Mouse (Mus musculus) Patski (cell line): ENCODE data around the gene Olfr1191-ps1. TPM values are rescaled to one million over a fixed set of nuclear protein-coding genes. Genes with fewer than 3 reads are reported as not detected.
"Not testable (repeated sequence)": the region's sequence is repeated elsewhere in the genome, so short reads cannot be mapped to it uniquely, and the experiment has no call there.

Experiments used
- ATAC-seq: fragments of 100-300 bp; one replicate; pipeline ENCODE4 v1.8.0; 2021
- CTCF ChIA-PET: fragments of 350-600 bp; sonication (Branson Sonifier 250); formaldehyde crosslinking; loops from one replicate; lab custom pipeline; 2022; ENCODE audit warnings: inconsistent platforms; lab: Charles Lee
- POLR2A ChIA-PET: fragments of 350-600 bp; sonication (Branson Sonifier 250); formaldehyde crosslinking; loops from one replicate; lab custom pipeline; 2022; ENCODE audit warnings: antibody characterized with exemption, inconsistent platforms; lab: Charles Lee
- DNase-seq: peaks from one replicate; pipeline ENCODE4 v3.0.0-alpha.2; 2011; ENCODE audit warnings: low read depth, low spot score
- H3K27me3 ChIP-seq: fragments of 371-371 bp; one replicate; pipeline ENCODE4 v1.5.1; 2021
- CTCF ChIP-seq: fragments of 100-300 bp; IDR thresholded peaks from one replicate; pipeline ENCODE4 v1.5.1; 2021
- in situ Hi-C: fragments of 300-500 bp; cut with MboI; formaldehyde crosslinking; loops from 3 replicates; pipeline ENCODE4 v1.11.1; 2018; ENCODE audit warnings: low pct_unique_long_range_greater_than_20kb, mixed read lengths
- polyA plus RNA-seq: library from polyadenylated mRNA; unstranded; gene quantifications from one replicate; pipeline ENCODE4 v1.2.3, GENCODE M21; 2021

Olfr1191-ps1 gene
- polyA plus RNA-seq = not detected

DNA sequence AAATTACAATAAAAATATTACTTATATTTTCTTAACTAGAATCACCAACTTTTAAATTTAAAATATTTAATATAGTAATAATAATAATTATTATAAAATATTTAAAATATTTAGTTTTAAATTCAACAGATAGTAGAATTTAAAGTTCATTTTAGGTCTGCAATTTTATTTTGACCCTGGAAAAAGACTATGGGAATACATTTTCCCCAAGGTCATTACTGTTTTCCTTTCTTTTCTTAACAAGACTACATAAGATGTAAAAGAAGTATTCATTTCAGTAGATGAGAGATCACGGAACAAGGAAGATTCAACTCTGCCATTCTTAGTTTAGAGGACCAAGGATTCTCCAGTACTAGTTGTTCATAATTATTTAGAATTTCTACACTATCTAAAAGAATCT lies at the start of gene Olfr1191-ps1:
Gene Olfr1191-ps1, plus strand, starts transcription at position 301 of the 400 bp plus-strand sequence.
- in situ Hi-C loops, POLR2A ChIA-PET, DNase-seq, CTCF ChIA-PET, H3K27me3 ChIP-seq, ATAC-seq: not testable (repeated sequence)

DNA sequence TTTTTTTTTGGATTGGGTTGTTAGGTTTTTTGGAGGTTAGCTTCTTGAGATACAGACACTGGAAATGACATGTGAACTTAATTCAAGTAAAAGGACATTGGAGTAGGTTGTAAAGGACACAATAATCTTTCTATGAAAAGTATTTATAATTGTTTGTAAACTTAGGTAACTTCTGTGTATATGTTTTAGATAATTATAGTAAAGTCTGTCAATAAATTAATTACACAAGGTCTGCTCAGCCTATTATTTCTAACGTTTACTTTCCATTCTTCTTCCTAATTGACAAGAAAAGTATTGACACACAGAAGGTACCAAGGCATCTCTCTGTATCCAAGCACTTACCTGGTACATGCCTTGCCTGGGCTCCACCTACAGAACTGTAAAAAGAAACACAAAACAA lies 7.9 kb downstream of the Olfr1191-ps1 start, which contains the start of gene Olfr1192-ps1:
Gene Olfr1192-ps1, plus strand, starts transcription at position 301 of the 400 bp plus-strand sequence.
- ATAC-seq = no peak
- in situ Hi-C loops = no loop called here
- no peak for TF ChIP-seq CTCF

DNA sequence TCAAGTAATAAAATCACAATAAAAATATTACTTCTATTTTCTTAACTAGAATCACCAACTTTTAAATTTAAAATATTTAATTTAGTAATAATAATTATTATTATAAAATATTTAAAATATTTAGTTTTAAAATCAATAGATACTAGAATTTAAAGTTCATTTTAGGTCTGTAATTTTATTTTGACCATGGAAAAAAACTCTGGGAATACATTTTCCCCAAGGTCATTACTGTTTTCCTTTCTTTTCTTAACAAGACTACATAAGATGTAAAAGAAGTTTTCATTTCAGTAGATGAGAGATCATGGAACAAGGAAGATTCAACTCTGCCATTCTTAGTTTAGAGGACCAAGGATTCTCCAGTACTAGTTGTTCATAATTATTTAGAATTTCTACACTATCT lies 35.0 kb downstream of the Olfr1191-ps1 start, which contains the start of gene Olfr1193:
Gene Olfr1193, plus strand, starts transcription at position 301 of the 400 bp plus-strand sequence.
- in situ Hi-C loops, CTCF ChIA-PET, POLR2A ChIA-PET: not testable (repeated sequence)

More for the DNA sequence above, 7.9 kb downstream of the Olfr1191-ps1 start, which contains the start of gene Olfr1192-ps1:
- POLR2A ChIA-PET = no interaction called here
- H3K27me3 ChIP-seq = no peaks in the 10 kb centered on the region
- DNase-seq = no peak
- CTCF ChIA-PET = no interaction called here

DNA sequence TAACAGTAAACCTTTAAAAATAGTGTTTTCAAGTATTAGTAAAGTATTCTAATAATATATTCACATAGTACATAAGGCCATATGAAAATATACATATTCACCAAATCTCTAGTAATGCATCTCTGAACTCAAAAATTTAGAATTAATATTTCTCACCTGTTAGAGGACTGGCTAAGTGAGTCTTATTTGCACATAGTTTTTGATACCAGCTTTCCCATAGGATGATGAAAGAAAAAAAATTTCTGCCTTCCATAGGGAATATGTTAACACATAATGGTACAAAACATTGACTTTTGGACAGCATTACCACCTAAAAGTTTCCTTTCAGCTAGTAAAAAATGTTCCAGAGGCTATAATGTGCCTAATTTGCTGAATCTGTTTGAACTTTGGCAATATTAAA lies 48.7 kb downstream of the Olfr1191-ps1 start, which contains the start of gene Olfr1195:
Gene Olfr1195, minus strand, starts transcription at position 101 of the 400 bp plus-strand sequence.
- DNase-seq (no peak), ATAC-seq (no peak)
- in situ Hi-C loops = no loop called here
- no peaks in the 10 kb centered on the region for H3K27me3 ChIP-seq
- CTCF ChIA-PET = no interaction called here
- POLR2A ChIA-PET = no interaction called here
- no peak for TF ChIP-seq CTCF

More for the DNA sequence above, 35.0 kb downstream of the Olfr1191-ps1 start, which contains the start of gene Olfr1193:
- ATAC-seq, H3K27me3 ChIP-seq, DNase-seq: not testable (repeated sequence)

Other genes starting within 250 kb of the Olfr1191-ps1 start
- gene Olfr1179, start 234.1 kb upstream of the Olfr1191-ps1 start, polyA plus RNA-seq = not detected
- not detected for gene Olfr1180, start 221.4 kb upstream of the Olfr1191-ps1 start, polyA plus RNA-seq
- gene Olfr1181, start 214.4 kb upstream of the Olfr1191-ps1 start, polyA plus RNA-seq = not detected
- not detected for gene Gm13757, start 191.4 kb upstream of the Olfr1191-ps1 start, polyA plus RNA-seq
- not detected for gene Olfr1183, start 185.7 kb upstream of the Olfr1191-ps1 start, polyA plus RNA-seq
- not detected for gene Olfr1184, start 156.9 kb upstream of the Olfr1191-ps1 start, polyA plus RNA-seq
- not detected for gene Olfr1185-ps1, start 147.2 kb upstream of the Olfr1191-ps1 start, polyA plus RNA-seq
- not detected for gene Olfr1186, start 122.0 kb upstream of the Olfr1191-ps1 start, polyA plus RNA-seq
- not detected for gene Olfr1188, start 83.6 kb upstream of the Olfr1191-ps1 start, polyA plus RNA-seq
- gene Olfr1189, start 54.1 kb upstream of the Olfr1191-ps1 start, polyA plus RNA-seq = not detected
- not detected for gene Olfr1192-ps1, start 8.0 kb downstream of the Olfr1191-ps1 start, polyA plus RNA-seq
- not detected for gene Olfr1193, start 35.1 kb downstream of the Olfr1191-ps1 start, polyA plus RNA-seq
- gene Olfr1195, start 48.6 kb downstream of the Olfr1191-ps1 start, polyA plus RNA-seq = not detected
- gene Olfr1196, start 64.1 kb downstream of the Olfr1191-ps1 start, polyA plus RNA-seq = not detected
- gene Olfr1197, start 91.8 kb downstream of the Olfr1191-ps1 start, polyA plus RNA-seq = not detected
- gene Olfr1198, start 110.8 kb downstream of the Olfr1191-ps1 start, polyA plus RNA-seq = not detected
- gene Olfr1199, start 119.9 kb downstream of the Olfr1191-ps1 start, polyA plus RNA-seq = not detected
- not detected for gene Olfr1200, start 129.9 kb downstream of the Olfr1191-ps1 start, polyA plus RNA-seq
- gene Olfr1201, start 152.5 kb downstream of the Olfr1191-ps1 start, polyA plus RNA-seq = not detected
- gene Olfr1202, start 174.0 kb downstream of the Olfr1191-ps1 start, polyA plus RNA-seq = not detected
- not detected for gene Olfr1205, start 189.2 kb downstream of the Olfr1191-ps1 start, polyA plus RNA-seq
- not detected for gene Olfr1204, start 208.8 kb downstream of the Olfr1191-ps1 start, polyA plus RNA-seq
- not detected for gene Olfr1206, start 222.7 kb downstream of the Olfr1191-ps1 start, polyA plus RNA-seq